Mouse (Mus musculus) liver, embryonic 14.5 days (tissue): ENCODE data around the gene Pou2f2. TPM values are rescaled to one million over a fixed set of nuclear protein-coding genes. Genes with fewer than 3 reads are reported as not detected.

Experiments
- ATAC-seq: fragments of 200-750 bp; cut with Nextera tagmentation; 2 replicates; pipeline ENCODE4 v1.8.0; 2017; ENCODE audit warnings: moderate number of reproducible peaks, mild to moderate bottlenecking, moderate library complexity; ENCODE audit not compliant: insufficient read depth
- DNase-seq, 3 experiments: peaks; one replicate each; pipeline ENCODE4 v3.0.0-alpha.2; 2012 to 2013; ENCODE audit warnings: low read depth in 3 of 3, low spot score in 3 of 3
- H3K27ac ChIP-seq: fragments of 300-500 bp; sonication (generic); 2 replicates; pipeline ENCODE4 v1.5.1; 2014; ENCODE audit warnings: moderate library complexity, mild to moderate bottlenecking, control low read depth, inconsistent platforms
- H3K27me3 ChIP-seq: fragments of 300-500 bp; sonication (generic); 2 replicates; pipeline ENCODE4 v1.6.1; 2014; ENCODE audit warnings: mild to moderate bottlenecking, low read length, moderate library complexity; ENCODE audit not compliant: control insufficient read depth, insufficient read depth
- H3K36me3 ChIP-seq: fragments of 300-500 bp; sonication (generic); replicated peaks from 2 replicates; pipeline ENCODE4 v1.6.1; 2014; ENCODE audit warnings: low read depth; ENCODE audit not compliant: control insufficient read depth, insufficient read depth
- H3K4me1 ChIP-seq, 2 experiments: fragments of 200-500 bp in 1 of 2; fragments of 300-500 bp in 1 of 2; sonication (generic) in 1 of 2; replicated peaks; 2 replicates each; pipeline ENCODE4 v1.6.1; 2012 to 2014; ENCODE audit warnings: antibody characterized with exemption in 1 of 2, inconsistent platforms in 1 of 2, low read length in 1 of 2; ENCODE audit not compliant: control insufficient read depth in 2 of 2, insufficient read depth in 2 of 2
- H3K4me2 ChIP-seq: fragments of 300-500 bp; sonication (generic); 2 replicates; pipeline ENCODE4 v1.6.1; 2014; ENCODE audit warnings: low read depth, mild to moderate bottlenecking, control low read depth, moderate library complexity
- H3K4me3 ChIP-seq, 2 experiments: fragments of 200-500 bp in 1 of 2; fragments of 300-500 bp in 1 of 2; sonication (generic) in 1 of 2; 2 replicates each; pipeline ENCODE4 v1.5.1; 2012 to 2014; ENCODE audit warnings: low read depth in 2 of 2, low read length in 2 of 2, mild to moderate bottlenecking in 2 of 2, control low read depth in 1 of 2, inconsistent platforms in 1 of 2, moderate library complexity in 1 of 2; ENCODE audit not compliant: insufficient read depth in 1 of 2
- H3K9ac ChIP-seq: fragments of 300-500 bp; sonication (generic); replicated peaks from 2 replicates; pipeline ENCODE4 v1.6.1; 2014; ENCODE audit warnings: mild to moderate bottlenecking, control low read depth, moderate library complexity
- H3K9me3 ChIP-seq: fragments of 300-500 bp; sonication (generic); 2 replicates; pipeline ENCODE4 v1.6.1; 2016; ENCODE audit warnings: low read length, mixed read lengths; ENCODE audit not compliant: control insufficient read depth
- CTCF ChIP-seq: IDR thresholded peaks from 2 replicates; pipeline ENCODE4 v1.5.1; 2016; ENCODE audit warnings: antibody characterized with exemption, low read depth, control low read depth
- EP300 ChIP-seq: IDR thresholded peaks from 2 replicates; pipeline ENCODE4 v1.6.1; 2016; ENCODE audit warnings: antibody characterized with exemption, low read depth
- WGBS: fragments of 180-500 bp; shearing (Covaris S2); extraction: QIAGEN DNeasy Blood & Tissue Kit; methylation state at CpG from one replicate; pipeline ENCODE4 v1.1.7; 2014; ENCODE audit not compliant: insufficient replicate concordance; 5-methylcytosine and 5-hydroxymethylcytosine counted together
- polyA plus RNA-seq, 2 experiments: library from polyadenylated mRNA; depleted of rRNA in 1 of 2; stranded (reverse) in 1 of 2; unstranded in 1 of 2; fragments of >200 nt; fragmentation: Nextera tagmentation in 1 of 2; extraction: Ambion mirVana in 1 of 2; gene quantifications; 2 replicates each; pipeline versions ENCODE4 v1.2.1 to v1.2.3; 2012 to 2014

Pou2f2 gene
- polyA plus RNA-seq, 2 experiments: 0.73 to 0.94 TPM

GRCm38 (mm10) chr7:25112178-25112955 lies 67.2 kb downstream of the Pou2f2 start:
- WGBS: 73% methylated on average over 17 of the region's 17 CpGs
- no peaks in the 10 kb centered on the region for H3K27me3 ChIP-seq
- H3K36me3 ChIP-seq: no peaks in the 10 kb centered on the region
- H3K27ac ChIP-seq: no peak overlapping the region
- no peak overlapping the region for H3K9ac ChIP-seq
- DNase-seq (no peak), ATAC-seq (no peak)
- H3K9me3 ChIP-seq: no peaks in the 10 kb centered on the region
- no peak overlapping the region for H3K4me3 ChIP-seq
- H3K4me2 ChIP-seq: no peak overlapping the region
- TF ChIP-seq EP300 (no peak), CTCF (no peak)
- H3K4me1 ChIP-seq: 0 out of 4 replicates have a peak, but pooled peaks cover 0 to 2% of the 10 kb centered on the region in 2 experiments

- Histone ChIP-seq H3K9ac (no peak overlapping the region), H3K9me3 (no peaks in the 10 kb centered on the region), H3K4me2 (no peak overlapping the region), H3K36me3 (no peaks in the 10 kb centered on the region), H3K4me1 (0 out of 4 replicates have a peak, but pooled peaks cover 0 to 2% of the 10 kb centered on the region in 2 experiments), H3K27ac (no peak overlapping the region), H3K4me3 (no peak overlapping the region), H3K27me3 (no peaks in the 10 kb centered on the region)
- ATAC-seq (no peak), DNase-seq (no peak)
- 74% methylated on average over 9 of the region's 9 CpGs for WGBS
- no peak for TF ChIP-seq CTCF
- no peak for TF ChIP-seq EP300
These were observed 69.2 kb downstream of the Pou2f2 start for GRCm38 (mm10) chr7:25110336-25110735.

- no peak for DNase-seq
- H3K4me3 ChIP-seq: no peak overlapping the region
- 0 out of 4 replicates have a peak, but pooled peaks cover 0 to 2% of the 10 kb centered on the region in 2 experiments for H3K4me1 ChIP-seq
- H3K9me3 ChIP-seq: no peaks in the 10 kb centered on the region
- TF ChIP-seq CTCF (no peak), EP300 (no peak)
- no peak for ATAC-seq
- H3K27ac ChIP-seq: no peak overlapping the region
- H3K27me3 ChIP-seq: no peaks in the 10 kb centered on the region
- H3K9ac ChIP-seq: no peak overlapping the region
- H3K36me3 ChIP-seq: no peaks in the 10 kb centered on the region
- WGBS: 62% methylated on average over 12 of the region's 12 CpGs
- no peak overlapping the region for H3K4me2 ChIP-seq
These were observed 70.2 kb downstream of the Pou2f2 start for GRCm38 (mm10) chr7:25109355-25109754.

- Histone ChIP-seq H3K4me1 (0 out of 4 replicates have a peak, but pooled peaks cover 0 to 2% of the 10 kb centered on the region in 2 experiments), H3K9me3 (no peaks in the 10 kb centered on the region), H3K27ac (no peak overlapping the region), H3K4me2 (no peak overlapping the region), H3K27me3 (no peaks in the 10 kb centered on the region), H3K36me3 (no peaks in the 10 kb centered on the region), H3K4me3 (no peak overlapping the region), H3K9ac (no peak overlapping the region)
- ATAC-seq (no peak), DNase-seq (no peak)
- WGBS: 35% methylated on average over 17 of the region's 17 CpGs
- TF ChIP-seq CTCF (no peak), EP300 (no peak)
These were observed 72.6 kb downstream of the Pou2f2 start for GRCm38 (mm10) chr7:25106790-25107502.
